Mouse (Mus musculus) stomach, embryonic 16.5 days (tissue): ENCODE data around the gene C130074G19Rik. TPM values are rescaled to one million over a fixed set of nuclear protein-coding genes. Genes with fewer than 3 reads are reported as not detected.
A peak's percentile ranks its signal among the peaks of the same experiment; 100 is the strongest.

Source experiments
- ATAC-seq: fragments of 200-750 bp; cut with Nextera tagmentation; 2 replicates; pipeline ENCODE4 v1.8.0; 2017; ENCODE audit warnings: moderate number of reproducible peaks, moderate TSS enrichment; ENCODE audit not compliant: insufficient read depth, low FRiP score
- H3K27ac ChIP-seq: fragments of 300-500 bp; sonication (generic); 2 replicates; pipeline ENCODE4 v1.5.1; 2014; ENCODE audit warnings: low read length
- H3K27me3 ChIP-seq: fragments of 300-500 bp; sonication (generic); 2 replicates; pipeline ENCODE4 v1.6.1; 2014; ENCODE audit warnings: low read length, control low read depth, mixed read lengths; ENCODE audit not compliant: control insufficient read depth, insufficient read depth
- H3K36me3 ChIP-seq: fragments of 300-500 bp; sonication (generic); 2 replicates; pipeline ENCODE4 v1.6.1; 2014; ENCODE audit warnings: low read length; ENCODE audit not compliant: control insufficient read depth, insufficient read depth
- H3K4me1 ChIP-seq: fragments of 300-500 bp; sonication (generic); 2 replicates; pipeline ENCODE4 v1.6.1; 2014; ENCODE audit warnings: low read length, control low read depth, mixed read lengths; ENCODE audit not compliant: control insufficient read depth, insufficient read depth
- H3K4me2 ChIP-seq: fragments of 300-500 bp; sonication (generic); 2 replicates; pipeline ENCODE4 v1.6.1; 2014; ENCODE audit warnings: low read depth, low read length, mixed read lengths
- H3K4me3 ChIP-seq: fragments of 300-500 bp; sonication (generic); replicated peaks from 2 replicates; pipeline ENCODE4 v1.5.1; 2014; ENCODE audit warnings: mild to moderate bottlenecking, low read length
- H3K9ac ChIP-seq: fragments of 300-500 bp; sonication (generic); 2 replicates; pipeline ENCODE4 v1.6.1; 2014; ENCODE audit warnings: low read length
- H3K9me3 ChIP-seq: fragments of 300-500 bp; sonication (generic); replicated peaks from 2 replicates; pipeline ENCODE4 v1.6.1; 2016; ENCODE audit warnings: low read length, control low read depth; ENCODE audit not compliant: control insufficient read depth
- WGBS: fragments of 180-500 bp; shearing (Covaris S2); extraction: QIAGEN DNeasy Blood & Tissue Kit; methylation state at CpG from one replicate; pipeline ENCODE4 v1.1.7; 2014; 5-methylcytosine and 5-hydroxymethylcytosine counted together
- polyA plus RNA-seq: library from polyadenylated mRNA; unstranded; fragments of >200 nt; fragmentation: Nextera tagmentation; extraction: Ambion mirVana; gene quantifications from 2 replicates; pipeline ENCODE4 v1.2.1, GENCODE M21; 2015

The C130074G19Rik gene
- polyA plus RNA-seq, 1 experiment from 2014 or later = 2.2 TPM

GRCm38 (mm10) chr1:184869939-184870565 lies 13.0 kb downstream of the C130074G19Rik start:
- Histone ChIP-seq H3K4me2 (no peak overlapping the region), H3K4me3 (no peak overlapping the region), H3K4me1 (peaks cover 22% of the 10 kb centered on the region), H3K27me3 (no peaks in the 10 kb centered on the region), H3K9me3 (no peaks in the 10 kb centered on the region), H3K36me3 (no peaks in the 10 kb centered on the region), H3K27ac (no peak overlapping the region; the same call in 1 of the 2 replicates), H3K9ac (no peak overlapping the region)
- ATAC-seq = no peak
- WGBS = 63% methylated on average over 4 of the region's 4 CpGs

- no peaks in the 10 kb centered on the region for H3K9me3 ChIP-seq
- no peak overlapping the region for H3K9ac ChIP-seq
- no peak for ATAC-seq
- peaks cover 22% of the 10 kb centered on the region for H3K4me1 ChIP-seq
- no peak overlapping the region for H3K27ac ChIP-seq
- no peaks in the 10 kb centered on the region for H3K36me3 ChIP-seq
- WGBS = 61% methylated on average over 3 of the region's 3 CpGs
- no peak overlapping the region for H3K4me2 ChIP-seq
- H3K27me3 ChIP-seq = no peaks in the 10 kb centered on the region
- H3K4me3 ChIP-seq = no peak overlapping the region
Observed at GRCm38 (mm10) chr1:184867640-184868120, 15.3 kb downstream of the C130074G19Rik start.

GRCm38 (mm10) chr1:184864381-184864801 lies 18.6 kb downstream of the C130074G19Rik start:
- WGBS = 42% methylated on average over 7 of the region's 7 CpGs
- Histone ChIP-seq H3K4me2 (no peak overlapping the region), H3K9me3 (no peaks in the 10 kb centered on the region), H3K27ac (peak overlapping the region; percentile 11; the same call in 1 of the 2 replicates), H3K4me3 (no peak overlapping the region), H3K27me3 (no peaks in the 10 kb centered on the region), H3K4me1 (no peaks in the 10 kb centered on the region), H3K9ac (no peak overlapping the region), H3K36me3 (no peaks in the 10 kb centered on the region)
- no peak for ATAC-seq

GRCm38 (mm10) chr1:184862636-184863035 lies 20.4 kb downstream of the C130074G19Rik start:
- Histone ChIP-seq H3K9ac (no peak overlapping the region), H3K4me3 (no peak overlapping the region), H3K4me2 (no peak overlapping the region), H3K27ac (no peak overlapping the region), H3K36me3 (no peaks in the 10 kb centered on the region), H3K27me3 (no peaks in the 10 kb centered on the region), H3K9me3 (no peaks in the 10 kb centered on the region), H3K4me1 (no peaks in the 10 kb centered on the region)
- 81% methylated on average over 6 of the region's 6 CpGs for WGBS
- ATAC-seq = no peak

DNA sequence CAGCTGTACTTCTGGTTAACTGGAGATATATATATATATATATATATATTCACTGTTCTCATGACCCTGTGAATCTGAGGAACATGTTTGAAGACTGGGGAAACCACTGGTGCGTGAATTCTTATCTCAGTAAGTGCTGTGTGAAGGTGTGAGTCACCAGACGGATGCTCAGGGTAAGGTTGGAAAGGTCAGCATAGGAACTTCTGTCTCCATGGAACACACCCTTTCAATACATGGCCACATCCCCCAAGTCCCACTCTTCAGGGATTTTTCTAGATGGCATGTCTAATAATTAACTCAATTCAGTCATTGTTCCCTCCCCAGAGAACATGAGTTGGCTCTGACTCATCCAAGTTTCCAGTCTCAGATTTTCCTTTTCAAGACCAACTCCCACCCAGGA lies 21.5 kb downstream of the C130074G19Rik start:
- no peaks in the 10 kb centered on the region for H3K36me3 ChIP-seq
- no peak overlapping the region for H3K27ac ChIP-seq
- 50% methylated on average over 2 of the region's 2 CpGs for WGBS
- H3K9ac ChIP-seq = no peak overlapping the region
- peak; percentile 72; the same call in 1 of the 2 replicates for ATAC-seq
- no peak overlapping the region for H3K4me2 ChIP-seq
- H3K4me3 ChIP-seq = no peak overlapping the region
- H3K9me3 ChIP-seq = no peaks in the 10 kb centered on the region
- no peaks in the 10 kb centered on the region for H3K27me3 ChIP-seq
- no peaks in the 10 kb centered on the region for H3K4me1 ChIP-seq

- no peaks in the 10 kb centered on the region for H3K4me1 ChIP-seq
Observed at GRCm38 (mm10) chr1:184860276-184860675, 22.7 kb downstream of the C130074G19Rik start.

DNA sequence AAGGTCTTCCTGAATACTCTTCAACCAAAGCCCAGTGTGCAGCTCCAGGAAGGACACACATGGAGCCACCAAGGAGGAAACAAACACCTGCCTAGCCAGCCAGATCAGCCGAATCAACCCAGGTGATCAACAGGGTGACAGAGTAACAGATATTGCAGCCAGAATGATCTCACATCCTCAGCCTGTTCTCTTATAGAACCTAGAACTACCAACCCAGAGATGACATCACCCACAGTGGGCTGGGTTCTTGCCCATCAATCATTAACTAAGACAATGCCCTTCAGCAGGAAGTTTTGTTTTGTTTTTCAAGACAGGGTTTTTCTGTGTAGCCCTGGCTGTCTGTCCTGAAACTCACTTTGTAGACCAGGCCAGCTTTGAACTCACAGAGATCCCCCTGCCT lies 24.8 kb downstream of the C130074G19Rik start:
- Histone ChIP-seq H3K36me3 (no peaks in the 10 kb centered on the region), H3K4me3 (no peak overlapping the region), H3K4me1 (0 out of 2 replicates have a peak, but pooled peaks cover 4% of the 10 kb centered on the region), H3K9ac (no peak overlapping the region), H3K4me2 (no peak overlapping the region), H3K27me3 (no peaks in the 10 kb centered on the region), H3K9me3 (no peaks in the 10 kb centered on the region), H3K27ac (no peak overlapping the region)
- ATAC-seq = no peak
- WGBS = 77% methylated on average over 1 of the region's 1 CpGs

More at GRCm38 (mm10) chr1:184860276-184860675, 22.7 kb downstream of the C130074G19Rik start:
- no peaks in the 10 kb centered on the region for H3K9me3 ChIP-seq
- H3K27ac ChIP-seq = no peak overlapping the region; the same call in 1 of the 2 replicates
- no peaks in the 10 kb centered on the region for H3K36me3 ChIP-seq
- no peak overlapping the region for H3K4me2 ChIP-seq
- WGBS = 32% methylated on average over 3 of the region's 3 CpGs
- peak; percentile 16; the same call in 1 of the 2 replicates for ATAC-seq
- H3K4me3 ChIP-seq = no peak overlapping the region
- no peak overlapping the region for H3K9ac ChIP-seq
- no peaks in the 10 kb centered on the region for H3K27me3 ChIP-seq

- ATAC-seq = no peak
- Histone ChIP-seq H3K9ac (no peak overlapping the region), H3K9me3 (no peaks in the 10 kb centered on the region), H3K36me3 (no peaks in the 10 kb centered on the region), H3K4me1 (0 out of 2 replicates have a peak, but pooled peaks cover 5% of the 10 kb centered on the region), H3K4me2 (no peak overlapping the region), H3K4me3 (no peak overlapping the region), H3K27me3 (no peaks in the 10 kb centered on the region), H3K27ac (no peak overlapping the region)
- WGBS = 83% methylated on average over 9 of the region's 9 CpGs
Observed at GRCm38 (mm10) chr1:184857216-184857615, 25.8 kb downstream of the C130074G19Rik start.

DNA sequence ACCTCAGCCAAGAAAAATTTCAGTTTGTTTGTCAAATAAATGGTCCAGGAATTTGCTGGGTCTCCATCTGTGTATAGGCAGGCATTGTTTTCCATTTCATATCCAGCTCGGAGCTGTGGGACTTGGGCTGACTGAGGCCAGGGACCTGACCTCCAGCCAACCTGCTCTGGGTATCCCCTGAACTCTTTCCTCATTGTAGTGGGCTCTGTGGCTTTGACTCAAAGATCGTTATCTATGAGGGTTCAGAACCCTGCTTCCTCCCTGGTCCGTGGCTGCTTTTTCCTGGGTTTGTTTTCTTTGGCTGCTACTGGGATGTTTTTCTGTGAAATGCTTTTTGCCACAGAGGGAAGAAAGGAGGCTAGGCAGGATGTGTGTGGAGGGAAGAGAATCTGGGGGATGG lies 29.1 kb downstream of the C130074G19Rik start:
- no peak overlapping the region for H3K4me2 ChIP-seq
- H3K27me3 ChIP-seq = no peaks in the 10 kb centered on the region
- ATAC-seq = no peak
- WGBS = 51% methylated on average over 3 of the region's 3 CpGs
- H3K9me3 ChIP-seq = no peaks in the 10 kb centered on the region
- H3K4me1 ChIP-seq = 0 out of 2 replicates have a peak, but pooled peaks cover 8% of the 10 kb centered on the region
- H3K27ac ChIP-seq = no peak overlapping the region
- H3K36me3 ChIP-seq = no peaks in the 10 kb centered on the region
- no peak overlapping the region for H3K4me3 ChIP-seq
- no peak overlapping the region for H3K9ac ChIP-seq
